Mouse (Mus musculus): ENCODE data around the gene D8Ertd738e.

Gene D8Ertd738e

DNA sequence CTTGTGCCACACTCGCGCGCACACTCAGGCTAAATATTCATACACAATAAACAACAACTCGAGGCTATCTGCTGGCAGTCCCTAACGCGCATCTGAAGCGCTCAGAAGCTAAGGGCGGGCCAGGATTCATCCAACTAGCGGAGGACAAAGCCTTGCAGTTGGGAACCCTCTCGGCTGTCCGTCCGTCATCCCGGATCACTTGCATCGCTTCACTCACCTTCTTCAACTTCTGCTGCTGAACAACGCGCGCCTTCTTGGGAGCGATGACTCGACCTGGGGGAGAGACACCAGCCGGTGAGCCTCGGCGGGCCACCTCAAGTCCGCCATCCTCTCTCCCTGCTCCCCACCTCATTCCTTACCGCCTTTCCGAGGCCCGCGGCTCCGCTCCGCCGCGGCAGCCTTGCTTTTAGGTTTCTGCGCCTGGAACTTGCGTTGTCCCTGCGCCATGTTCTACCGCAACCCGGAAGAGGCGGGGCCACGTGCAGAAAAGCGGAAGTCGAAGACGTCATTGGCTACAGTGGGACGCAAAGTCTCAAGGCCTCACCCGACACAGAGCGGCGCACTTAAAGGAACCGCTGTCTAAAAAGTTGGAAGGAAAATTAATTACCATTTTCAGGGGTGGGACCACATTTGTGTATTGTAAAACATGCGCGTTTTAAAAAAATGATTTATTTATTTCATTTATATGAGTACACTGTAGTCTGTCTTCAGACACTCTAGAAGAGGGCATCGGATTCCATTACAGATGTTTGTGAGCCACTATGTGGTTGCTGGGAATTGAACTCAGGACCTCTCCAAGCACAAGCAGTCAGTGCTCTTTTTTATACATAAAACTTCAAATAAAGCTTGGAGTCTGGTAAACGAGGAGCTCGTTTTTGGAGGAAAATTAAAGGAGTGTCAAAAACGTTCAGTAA is at the start of gene D8Ertd738e:
Gene D8Ertd738e (minus strand): TSS at position 463 of the 914 bp plus-strand sequence.
- peak; percentile 96 for DNase-seq

DNA sequence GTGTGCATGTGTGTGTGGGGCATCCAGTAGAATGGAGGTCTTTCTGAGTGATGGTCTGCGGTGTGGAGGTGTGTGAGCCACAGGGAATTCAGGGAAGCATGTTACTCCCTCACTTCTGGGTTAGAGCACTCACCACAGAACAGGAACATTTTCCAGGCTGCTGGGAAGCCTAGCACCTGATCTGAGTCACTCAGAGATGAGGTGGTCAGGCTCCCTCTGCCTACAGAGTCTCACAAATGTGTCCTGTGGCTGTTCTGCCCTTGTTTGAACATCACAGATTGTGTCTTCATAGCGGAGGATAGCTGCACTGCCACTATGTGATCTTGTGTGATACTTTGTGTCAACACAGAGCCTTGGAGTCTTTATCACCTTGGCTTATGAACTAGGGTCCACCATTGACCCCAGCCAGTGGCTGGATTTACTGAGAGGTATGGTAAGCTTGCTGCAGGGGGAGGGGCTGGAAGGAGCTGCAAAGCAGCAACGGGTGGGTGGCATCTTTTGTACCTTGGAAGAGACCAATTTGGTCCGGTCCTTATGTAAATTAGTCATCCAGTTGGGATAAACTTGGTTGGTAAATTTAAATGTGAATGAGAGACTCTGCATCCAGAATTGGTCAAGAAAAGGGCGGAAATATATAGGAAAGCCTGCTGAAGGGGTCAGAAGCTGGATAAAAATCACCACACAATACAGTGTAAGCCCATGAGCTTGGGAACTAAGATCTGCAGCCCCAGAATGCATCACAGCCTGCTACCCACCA is 47.7 kb upstream of the D8Ertd738e start:
- DNase-seq, result no peak

DNA sequence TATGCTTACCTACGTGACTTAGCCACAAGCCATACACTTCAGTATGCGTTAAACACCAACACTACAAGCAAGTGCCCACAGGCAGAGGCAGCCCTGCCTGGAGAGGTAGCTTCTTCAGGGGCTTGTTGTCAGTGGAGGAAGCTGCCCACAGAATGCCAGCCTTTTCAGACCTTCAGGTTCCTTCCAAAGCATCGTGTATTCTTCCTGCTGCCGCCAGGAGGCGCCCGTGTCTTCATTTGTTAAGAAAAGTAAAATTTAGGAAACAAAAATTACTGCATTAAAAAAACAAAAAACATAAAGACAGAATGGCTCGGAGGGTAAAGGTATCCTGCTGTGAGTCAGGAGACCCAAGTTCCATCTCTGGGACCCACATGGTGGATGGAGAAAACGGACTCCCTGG is 42.2 kb upstream of the D8Ertd738e start:
- peak; percentile 75 for DNase-seq

DNA sequence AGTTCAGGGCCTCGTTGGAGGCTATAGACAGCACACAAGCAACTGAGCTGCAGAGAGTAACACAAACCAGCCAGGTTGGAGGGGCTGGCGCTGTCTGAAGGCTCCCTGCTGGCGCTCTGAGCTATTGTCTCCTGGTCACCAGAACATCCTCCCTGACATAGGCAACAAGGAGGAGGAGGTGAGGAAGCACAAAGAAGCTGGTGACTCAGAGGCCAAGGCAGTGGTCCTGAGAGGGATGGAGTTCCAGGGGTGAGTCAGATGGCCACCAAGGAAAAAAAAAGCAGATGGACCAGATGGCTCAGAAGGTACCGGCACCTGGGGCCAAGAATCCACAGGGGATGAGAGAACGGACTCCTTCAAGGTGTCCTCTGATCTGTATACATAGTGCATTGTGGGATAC is 41.6 kb upstream of the D8Ertd738e start:
- DNase-seq, result no peak

DNA sequence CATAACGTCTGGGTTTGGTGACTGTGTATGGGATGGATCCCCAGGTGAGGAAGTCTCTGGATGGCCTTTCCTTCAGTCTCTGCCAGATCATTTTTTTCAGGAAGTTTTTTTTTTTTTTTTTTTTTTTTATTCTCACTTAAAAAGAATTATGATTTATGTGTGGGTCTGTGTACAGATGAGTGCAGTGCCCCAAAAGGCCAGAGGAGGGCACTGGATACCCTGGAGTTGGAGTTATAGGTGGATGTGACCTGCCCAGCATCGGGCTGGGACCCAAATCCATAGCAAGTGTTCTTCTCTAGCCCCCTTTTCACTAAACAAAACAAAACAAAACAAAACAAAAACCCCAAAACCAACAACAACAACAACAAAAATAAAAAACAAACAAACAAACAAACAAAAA is 39.4 kb upstream of the D8Ertd738e start:
- DNase-seq, result peak; percentile 35

DNA sequence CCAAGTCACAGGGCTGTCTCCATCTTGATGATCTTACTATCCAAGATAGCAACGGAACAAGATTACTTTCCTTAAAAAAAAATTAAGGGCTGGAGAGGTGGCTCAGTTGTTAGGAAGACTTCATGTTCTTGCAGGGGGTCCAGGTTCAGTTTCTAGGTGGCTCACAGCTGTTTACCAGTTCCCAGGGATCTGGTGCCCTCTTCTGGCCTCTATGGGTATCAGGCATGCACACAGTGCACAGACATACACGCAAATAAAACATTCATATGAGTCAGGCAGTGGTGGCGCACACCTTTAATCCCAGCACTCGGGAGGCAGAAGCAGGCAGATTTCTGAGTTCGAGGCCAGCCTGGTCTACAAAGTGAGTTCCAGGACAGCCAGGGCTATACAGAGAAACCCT is 36.1 kb upstream of the D8Ertd738e start:
- DNase-seq, result peak; percentile 60

DNA sequence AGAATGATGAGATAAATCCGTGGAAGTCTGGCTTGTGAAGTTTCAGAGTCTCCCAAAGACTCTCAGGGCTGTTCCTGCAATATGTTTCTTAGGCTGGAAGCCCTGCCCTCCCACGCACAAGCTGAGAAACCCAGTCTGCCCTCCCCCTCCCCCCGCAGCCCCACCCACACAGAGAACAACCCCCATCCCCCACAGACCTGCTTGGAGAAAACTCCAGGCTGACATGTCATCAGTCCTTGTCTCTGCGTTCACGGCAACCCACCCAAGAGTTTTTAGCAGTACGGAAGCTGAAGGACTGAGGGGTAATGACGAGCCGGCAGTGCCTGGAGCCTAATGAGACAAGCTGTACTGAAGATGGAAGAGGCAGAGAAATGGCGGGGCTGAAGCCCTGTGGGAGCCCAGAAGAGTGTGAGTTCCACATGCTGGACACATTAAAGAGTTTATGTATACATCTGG is 35.1 kb upstream of the D8Ertd738e start:
- peak; percentile 69 for DNase-seq

DNA sequence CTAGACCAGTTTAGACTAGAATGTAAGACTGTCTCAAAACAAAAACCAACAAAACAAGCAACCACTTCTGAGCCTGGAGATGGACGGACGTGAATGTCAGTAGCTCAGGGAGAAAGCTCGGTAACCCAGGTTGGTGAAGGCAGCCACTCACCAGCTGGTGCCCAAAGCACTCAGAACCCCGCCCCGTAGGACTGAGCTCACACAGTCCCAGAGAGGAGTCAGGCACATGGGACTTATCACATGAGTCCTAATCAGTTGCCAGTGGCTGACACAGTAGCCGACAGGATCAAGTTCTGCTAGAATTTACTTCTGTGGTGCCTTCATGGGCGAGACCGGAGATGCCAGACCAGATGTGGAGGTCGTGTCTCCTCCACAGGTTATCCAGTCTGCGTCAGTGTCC is 31.3 kb upstream of the D8Ertd738e start:
- DNase-seq, result no peak

DNA sequence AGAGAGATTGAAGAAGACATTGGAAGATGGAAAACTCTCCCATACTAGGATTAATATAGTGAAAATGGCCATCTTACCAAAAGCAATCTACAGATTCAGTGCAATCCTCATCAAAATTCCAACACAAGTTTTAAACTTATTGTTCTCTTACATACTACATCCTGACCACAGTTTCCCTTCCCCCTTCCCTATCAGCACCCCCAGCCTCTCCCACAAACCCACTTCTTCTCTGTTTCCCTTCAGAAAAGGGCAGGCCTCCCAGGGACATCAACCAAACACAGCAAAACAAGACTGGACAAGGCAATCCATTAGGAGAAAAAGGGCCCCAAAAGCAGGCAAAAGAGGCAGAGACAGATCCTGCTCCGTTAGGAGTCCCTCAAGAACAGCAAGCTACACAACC is 26.9 kb upstream of the D8Ertd738e start:
- no peak for DNase-seq

DNA sequence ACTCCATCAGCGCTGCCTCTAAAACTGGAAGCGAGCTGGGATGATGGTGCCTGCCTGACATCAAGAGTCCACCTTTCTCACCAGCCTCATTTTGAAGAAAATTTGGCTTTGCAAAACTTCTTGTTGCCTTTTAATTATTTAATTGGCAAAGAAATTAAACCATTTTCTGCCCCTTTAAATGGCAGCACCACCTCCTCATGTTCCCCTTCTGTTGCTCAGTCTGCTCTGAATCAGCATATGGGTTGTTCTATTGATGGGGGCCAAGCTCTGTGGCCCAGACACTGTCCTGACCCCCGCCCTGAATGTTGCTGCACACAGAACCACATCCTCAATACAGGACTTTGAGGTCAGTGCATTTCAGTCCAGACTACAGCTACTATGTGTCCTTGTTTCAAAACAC is 24.4 kb upstream of the D8Ertd738e start:
- DNase-seq, result no peak

DNA sequence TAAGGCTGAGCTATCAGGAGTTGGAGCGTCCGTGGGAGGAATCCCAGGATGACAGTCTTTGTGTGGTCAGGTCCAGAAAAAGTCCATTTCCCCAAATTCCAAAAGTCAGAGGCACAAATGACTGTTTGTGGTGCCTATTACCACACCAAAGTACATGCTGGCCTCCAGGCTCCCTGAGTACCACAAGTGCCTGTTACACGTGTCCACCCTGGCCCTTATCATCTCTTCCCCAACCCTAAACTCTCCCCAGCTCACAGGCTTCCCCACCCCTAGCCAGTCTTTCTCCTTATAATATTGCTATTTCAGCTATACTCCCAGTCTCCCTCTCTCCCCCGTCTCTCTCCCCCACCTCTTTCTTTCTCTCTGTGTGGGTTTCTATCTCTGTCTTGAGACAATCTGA is 22.8 kb upstream of the D8Ertd738e start:
- no peak for DNase-seq

DNA sequence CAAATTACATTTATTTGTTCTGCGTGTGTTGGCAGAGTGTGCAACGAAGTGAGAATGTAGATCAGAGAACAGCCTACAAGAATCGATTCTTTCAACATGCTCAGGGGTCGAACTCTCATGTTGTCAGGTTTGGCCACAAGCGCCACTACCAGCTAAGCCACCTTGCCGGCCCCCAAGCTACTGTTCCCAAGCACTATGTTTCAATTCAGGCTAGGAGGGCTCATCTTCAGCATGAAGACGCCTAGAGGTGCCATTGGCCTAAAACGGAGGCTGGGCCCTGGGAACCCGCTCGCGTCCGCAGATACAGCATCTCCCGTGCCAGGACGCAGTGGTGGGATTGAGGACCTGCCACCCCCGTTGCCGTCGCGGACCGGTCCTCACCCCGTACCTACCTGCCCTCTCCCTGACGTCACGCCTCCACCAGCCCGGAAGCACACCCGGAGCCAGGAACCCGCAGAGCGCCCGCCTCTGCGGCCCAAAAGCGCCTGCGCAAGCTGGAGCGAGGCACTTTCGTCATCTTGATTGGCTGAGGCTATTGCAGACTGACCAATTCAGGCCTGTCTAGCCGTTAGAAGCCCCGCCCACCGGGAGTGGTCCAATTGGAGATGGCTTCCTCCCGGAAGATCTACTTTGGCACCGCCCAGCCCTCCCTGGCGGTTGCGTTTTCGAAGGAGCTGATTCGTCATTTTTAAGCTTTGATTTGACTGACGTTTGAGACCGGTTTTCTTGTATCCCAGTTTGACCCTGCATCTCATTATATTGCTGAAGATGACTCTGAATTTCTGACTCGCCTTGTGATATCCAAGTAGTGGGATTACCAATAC is 20.6 kb upstream of the D8Ertd738e start, which contains the start of gene Ccdc130:
Gene Ccdc130 (minus strand): TSS at position 431 of the 824 bp plus-strand sequence.
- DNase-seq, result peak; percentile 100

DNA sequence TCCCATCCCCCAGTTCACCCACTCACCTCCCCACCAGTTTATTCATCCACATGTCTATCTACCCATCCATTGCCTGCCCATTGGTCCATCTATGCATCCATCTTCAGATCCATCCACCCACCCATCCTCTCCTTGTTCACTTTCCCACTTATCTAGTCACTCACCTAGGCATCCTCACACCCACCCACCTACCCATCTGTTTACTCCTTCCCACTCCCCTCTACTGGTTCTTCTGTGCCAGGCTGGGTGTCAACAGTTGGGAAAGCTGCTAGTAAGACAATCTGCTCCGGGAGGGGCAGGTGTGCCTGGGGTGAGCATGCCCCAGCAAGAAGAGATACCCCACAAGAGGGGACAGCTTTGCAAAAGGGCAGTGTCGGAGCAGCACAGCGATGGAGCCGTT is 11.6 kb upstream of the D8Ertd738e start:
- no peak for DNase-seq

DNA sequence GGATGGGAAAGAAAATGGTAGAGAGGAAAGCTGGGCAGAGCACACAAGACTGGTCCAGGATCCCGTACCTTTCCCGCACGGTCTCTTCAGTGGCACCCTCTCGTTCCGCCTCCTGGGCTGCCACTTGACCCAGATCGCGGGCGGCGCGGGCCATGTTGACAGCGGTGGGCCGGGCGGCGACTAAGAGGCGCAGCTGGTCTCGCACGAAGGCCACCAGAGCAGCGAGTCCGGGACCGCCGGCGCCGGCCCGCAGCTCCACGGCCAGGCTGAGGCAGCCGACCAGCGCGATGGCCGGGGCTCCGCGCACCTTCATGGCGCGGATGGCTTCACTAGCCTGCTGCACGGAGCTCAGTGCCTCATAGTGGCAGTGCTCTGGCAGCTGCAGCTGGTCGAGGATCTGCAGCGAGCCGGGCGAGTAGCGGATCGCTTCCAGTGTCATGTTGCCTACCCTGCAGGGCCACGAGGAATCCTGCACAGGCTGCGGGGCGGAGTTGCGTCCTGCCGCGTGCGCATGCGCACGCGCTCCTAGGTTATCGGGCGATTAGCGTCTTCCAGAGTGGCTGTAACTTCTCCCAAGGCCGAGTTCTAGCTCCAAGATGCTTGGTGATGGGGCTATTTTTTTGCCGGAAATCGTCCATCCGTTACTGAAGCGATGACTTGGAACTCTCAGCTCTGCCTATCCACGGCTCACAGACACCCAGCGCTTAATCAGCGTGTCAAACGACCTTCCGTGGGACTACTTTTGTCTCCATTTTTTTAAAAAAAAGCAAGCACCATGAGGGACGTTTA is 7.5 kb upstream of the D8Ertd738e start, which contains the start of gene Mri1:
Gene Mri1 (minus strand): TSS at position 505 of the 789 bp plus-strand sequence.
- DNase-seq, result peak; percentile 95

DNA sequence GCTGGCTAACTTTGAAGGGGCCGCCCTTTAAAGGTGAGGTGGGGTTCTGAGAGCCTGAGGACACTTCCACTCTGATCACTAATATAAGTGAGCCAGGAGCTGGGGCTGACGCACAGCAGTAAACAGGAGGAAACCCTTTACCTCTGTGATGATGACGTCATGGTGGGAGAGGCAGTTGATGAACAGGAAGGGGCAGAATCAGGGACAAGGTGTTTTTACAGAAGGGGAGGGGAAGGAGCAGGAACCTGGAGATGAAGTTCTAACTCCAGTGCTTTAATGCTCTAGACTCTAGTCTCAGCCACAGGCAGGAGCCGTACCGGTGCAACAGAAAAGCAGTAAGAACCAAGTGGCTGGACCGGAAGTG is 6.9 kb upstream of the D8Ertd738e start:
- peak; percentile 55 for DNase-seq

DNA sequence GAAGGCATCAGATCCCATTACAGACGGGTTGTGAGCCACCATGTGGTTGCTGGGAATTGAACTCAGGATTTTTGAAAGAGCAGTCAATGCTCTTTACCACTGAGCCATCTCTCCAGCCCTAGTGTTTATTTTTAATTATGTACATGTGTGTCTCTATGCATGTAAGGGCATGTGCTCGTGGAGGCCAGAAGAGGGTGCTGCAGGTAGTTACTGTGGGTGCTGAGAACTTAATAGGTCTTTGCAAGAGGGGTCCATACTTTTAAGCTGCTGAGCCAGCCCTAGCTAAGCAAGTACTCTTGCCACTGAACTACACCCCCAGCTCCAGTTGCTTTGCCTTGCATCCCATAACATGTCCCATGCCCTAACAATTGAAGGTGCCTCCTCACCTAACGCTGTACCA is 6.3 kb upstream of the D8Ertd738e start:
- no peak for DNase-seq

DNA sequence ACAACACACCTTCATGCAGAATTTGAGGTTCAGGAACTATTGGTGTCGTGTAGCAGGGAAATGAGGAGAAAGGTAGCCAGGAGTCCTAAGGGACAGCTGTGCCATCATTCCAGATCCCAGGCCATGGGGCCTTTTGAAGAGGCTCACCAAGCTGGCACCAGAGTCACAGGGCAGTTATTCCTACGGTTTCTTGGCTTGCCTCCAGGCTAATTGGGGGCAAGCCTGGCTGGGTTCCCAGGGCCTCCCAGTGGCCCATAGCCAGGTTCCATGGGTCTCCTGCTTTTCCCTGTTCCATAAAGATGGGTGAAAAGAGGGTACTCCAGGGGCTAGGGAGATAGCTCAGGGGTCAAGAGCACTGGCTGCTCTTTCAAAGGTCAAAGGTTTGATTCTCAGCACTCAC is 7.7 kb downstream of the D8Ertd738e start:
- no peak for DNase-seq

DNA sequence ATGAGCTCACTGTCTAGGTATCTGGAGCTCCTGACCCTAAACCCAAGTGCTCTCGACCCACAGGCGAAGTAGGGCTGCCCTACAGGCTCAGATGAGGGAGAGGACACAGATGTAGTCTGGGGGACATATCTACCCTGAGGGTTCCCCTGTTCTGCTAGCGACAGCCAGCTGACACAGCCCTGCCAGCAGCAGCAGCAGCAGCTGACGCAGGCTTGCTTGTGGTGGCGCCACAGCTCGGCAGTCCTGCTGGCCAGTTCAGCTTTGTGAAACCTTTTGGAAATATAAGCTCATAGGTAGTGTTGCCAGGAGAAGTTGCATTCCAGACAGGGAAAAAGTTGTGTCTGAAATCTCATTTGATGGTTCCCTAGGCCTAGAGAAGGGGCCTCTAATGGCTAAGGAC is 8.4 kb downstream of the D8Ertd738e start:
- no peak for DNase-seq

DNA sequence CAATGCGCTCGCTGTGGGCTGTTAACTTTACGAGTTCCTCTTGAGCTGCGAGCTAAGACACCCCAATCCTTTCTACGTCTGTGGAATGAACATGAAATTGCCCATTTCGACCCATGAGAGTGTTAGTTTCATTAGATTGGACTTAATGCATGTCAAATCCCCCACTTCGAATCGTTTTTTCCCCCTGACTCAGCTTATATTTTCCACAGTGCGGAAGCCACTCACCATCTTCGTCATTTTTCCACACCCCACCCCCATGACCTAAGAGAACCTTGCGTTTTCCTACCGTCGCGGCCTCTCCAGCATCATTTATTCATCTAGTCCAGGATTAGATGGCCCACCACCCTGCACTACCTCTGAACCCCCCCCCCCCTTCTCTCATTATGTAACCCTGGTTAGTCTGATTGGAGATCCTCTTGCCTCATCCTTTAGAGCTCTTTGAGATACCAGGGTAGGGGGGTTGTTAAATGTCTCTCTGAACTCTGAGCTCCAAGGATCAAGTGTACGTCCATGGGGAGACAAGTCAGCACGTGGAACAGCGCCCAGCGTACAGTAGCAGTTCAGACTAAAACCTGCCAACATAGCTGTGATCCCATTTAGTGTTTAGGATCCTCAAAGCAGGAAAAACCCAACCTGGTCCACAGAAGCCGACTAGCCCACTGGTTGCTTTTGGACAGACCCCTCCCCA is 11.8 kb downstream of the D8Ertd738e start:
- no peak for DNase-seq

DNA sequence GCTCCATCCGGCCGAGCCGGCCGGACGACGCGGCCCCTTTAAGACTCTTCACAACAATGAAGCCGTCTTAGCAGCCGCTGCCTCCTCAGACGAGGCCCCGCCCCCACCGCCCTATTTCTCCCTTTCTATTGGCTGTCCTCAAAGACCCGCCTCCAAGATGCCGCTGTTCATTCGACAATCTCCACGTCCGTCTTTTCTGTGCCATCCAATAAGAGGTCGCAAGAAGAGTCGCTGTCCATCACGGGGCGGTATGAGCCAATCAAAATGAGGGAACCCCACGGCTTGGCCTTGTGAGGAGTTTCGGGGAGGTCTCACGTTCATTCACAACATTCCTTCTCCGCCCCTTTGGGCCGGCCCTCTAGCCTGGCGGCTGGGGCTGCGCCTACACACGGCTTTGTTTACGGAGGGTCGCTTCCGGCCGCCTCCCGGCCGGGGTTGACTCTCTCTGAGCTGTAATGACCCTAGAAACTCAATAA is 12.5 kb downstream of the D8Ertd738e start, which contains the start of gene Zswim4:
Gene Zswim4 (minus strand): TSS at position 58 of the 476 bp plus-strand sequence.
- peak; percentile 99 for DNase-seq

DNA sequence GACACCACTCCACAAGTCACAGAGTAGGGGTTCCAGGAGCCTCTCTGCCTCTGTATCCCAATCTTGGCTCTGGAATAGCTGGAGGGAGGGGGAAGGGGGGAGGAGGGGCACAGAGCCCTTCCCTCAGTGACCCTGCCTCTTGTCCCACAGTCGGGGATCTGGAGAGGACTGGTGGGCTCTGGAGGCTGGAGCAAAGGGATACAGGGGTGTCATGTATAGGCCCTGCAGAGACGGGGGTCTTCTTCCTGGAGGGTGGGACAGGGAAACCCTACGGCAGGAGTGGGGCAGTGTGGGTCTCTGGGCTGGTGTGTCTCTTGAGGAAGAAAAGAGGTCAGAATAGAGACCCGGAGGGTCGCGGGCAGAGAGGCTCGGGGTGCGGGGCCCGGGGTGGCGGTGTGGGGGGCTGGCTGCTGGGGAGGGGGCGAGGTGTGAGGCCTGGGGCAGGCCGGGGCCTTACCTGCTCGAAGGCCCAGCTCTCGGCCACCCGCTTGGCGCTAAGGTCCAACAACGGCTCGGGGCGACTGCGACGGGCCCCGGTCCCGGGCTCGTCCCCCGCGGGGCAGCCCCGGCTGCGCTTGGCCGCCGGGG is 13.0 kb downstream of the D8Ertd738e start:
- peak; percentile 20 for DNase-seq
